Mouse (Mus musculus) testis, adult 2 months (tissue): ENCODE results near the gene Gm20388.

Source experiments
- CTCF ChIP-seq: fragments of 200-500 bp; IDR thresholded peaks from 2 replicates; pipeline ENCODE4 v1.5.1; 2012; ENCODE audit warnings: low read depth, mild to moderate bottlenecking, inconsistent platforms, low read length, moderate library complexity; ENCODE audit not compliant: control insufficient read depth, insufficient read depth, insufficient replicate concordance
- POLR2A ChIP-seq: fragments of 200-500 bp; IDR thresholded peaks from 2 replicates; pipeline ENCODE4 v1.6.1; 2012; ENCODE audit warnings: low read depth, mild to moderate bottlenecking, inconsistent platforms, low read length, moderate library complexity; ENCODE audit not compliant: control insufficient read depth

DNA sequence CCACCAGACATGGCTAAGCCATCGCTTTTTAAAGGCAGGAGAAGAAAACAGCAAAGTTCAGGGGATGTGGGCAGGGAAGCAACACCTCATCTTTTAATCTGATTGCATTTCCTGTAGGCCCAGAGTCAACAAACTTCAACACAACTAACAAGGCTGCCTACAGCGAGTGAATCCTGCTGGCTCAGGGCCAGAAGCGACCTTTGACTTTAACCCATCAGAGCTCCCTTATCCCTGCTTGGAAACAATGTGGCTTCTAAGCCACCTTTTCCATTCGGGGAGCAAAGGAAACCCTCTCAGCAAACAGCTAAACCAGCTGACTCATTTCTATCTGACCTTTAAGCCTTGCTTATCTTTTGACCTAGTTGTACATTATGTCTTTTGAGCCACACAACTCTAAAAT lies 3886.1 kb downstream of the Gm20388 start:
- TF ChIP-seq CTCF = no peak
- no peak for TF ChIP-seq POLR2A
